Mouse (Mus musculus): ENCODE measurements around the gene Pvrig. TPM values are rescaled to one million over a fixed set of nuclear protein-coding genes. Genes with fewer than 3 reads are reported as not detected.
"Not testable (repeated sequence)": the region's sequence is repeated elsewhere in the genome, so short reads cannot be mapped to it uniquely, and the experiment has no call there.

The Pvrig gene
- polyA plus RNA-seq (2015; fragmentation: Nextera tagmentation; extraction: Ambion mirVana): 0.18 TPM in 1 of 2 replicates, not detected in the other

GRCm38 (mm10) chr5:138341661-138342060 lies at the start of gene Pvrig:
Gene Pvrig, plus strand, starts transcription at chr5:138341961.
- no peak within 1 kb of the TSS for H3K27ac ChIP-seq
- no peak within 1 kb of the TSS for H3K9ac ChIP-seq
- H3K27me3 ChIP-seq: no peaks in the 10 kb centered on the region
- H3K9me3 ChIP-seq: no peaks in the 10 kb centered on the region
- H3K36me3 ChIP-seq: no peaks in the 10 kb centered on the region
- no peak within 1 kb of the TSS for H3K4me2 ChIP-seq (replicated peaks)
- WGBS: 78% methylated on average over 2 of the region's 2 CpGs
- no peak within 1 kb of the TSS for H3K4me3 ChIP-seq
- no peak for ATAC-seq (ENCODE audit: low FRiP score, low read depth)
- H3K4me1 ChIP-seq: no peaks in the 10 kb centered on the region

DNA sequence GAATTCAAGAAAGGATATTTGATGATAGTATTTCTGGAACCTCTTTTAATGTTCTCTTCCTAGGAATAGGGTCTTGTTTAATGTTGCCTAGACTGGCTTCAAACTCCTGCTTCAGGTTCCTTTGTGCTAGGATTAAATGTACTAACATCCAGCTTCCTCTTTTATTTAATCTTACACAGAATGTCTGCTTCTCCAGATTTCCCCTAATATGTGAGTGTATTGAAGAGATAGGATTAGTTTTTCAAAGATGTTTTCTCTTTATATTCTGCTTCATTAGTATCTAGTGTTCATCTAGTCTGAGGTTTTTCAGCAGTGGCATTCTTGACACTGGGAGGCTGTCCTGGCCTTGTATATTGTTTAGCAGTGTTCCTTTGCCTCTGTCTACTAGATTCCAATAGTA lies 47.6 kb upstream of the Pvrig start:
- H3K27me3 ChIP-seq: no peaks in the 10 kb centered on the region
- H3K4me2 ChIP-seq (replicated peaks): no peak overlapping the region
- no peaks in the 10 kb centered on the region for H3K9me3 ChIP-seq
- H3K4me3 ChIP-seq: no peak overlapping the region
- no peak overlapping the region for H3K27ac ChIP-seq
- ATAC-seq (ENCODE audit: low FRiP score, low read depth): no peak
- no peaks in the 10 kb centered on the region for H3K4me1 ChIP-seq
- peaks cover 3% of the 10 kb centered on the region; the same call in 1 of the 2 replicates for H3K36me3 ChIP-seq
- H3K9ac ChIP-seq: no peak overlapping the region

DNA sequence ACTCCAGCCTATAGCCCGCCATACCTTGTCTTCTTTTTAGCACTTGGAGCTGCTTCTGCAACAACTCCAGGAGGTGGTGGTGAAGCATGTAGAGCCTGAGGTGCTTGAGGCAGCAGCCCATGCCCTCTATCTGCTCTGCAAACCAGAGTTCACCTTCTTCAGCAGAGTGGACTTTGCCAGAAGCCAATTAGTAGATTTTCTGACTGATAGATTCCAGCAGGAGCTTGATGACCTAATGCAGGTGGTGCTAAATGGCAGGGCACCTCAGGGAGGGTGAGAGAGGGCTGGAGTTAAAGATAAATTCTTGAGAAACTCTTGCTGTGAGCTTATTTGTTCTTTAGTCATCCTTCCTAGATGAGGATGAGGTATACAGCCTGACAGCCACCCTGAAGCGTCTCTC lies 42.1 kb upstream of the Pvrig start:
- no peak overlapping the region for H3K4me3 ChIP-seq

GRCm38 (mm10) chr5:138312795-138313194 lies 29.0 kb upstream of the Pvrig start:
- no peaks in the 10 kb centered on the region for H3K9me3 ChIP-seq
- ATAC-seq (ENCODE audit: low FRiP score, low read depth): no peak
- no peaks in the 10 kb centered on the region for H3K27me3 ChIP-seq
- no peak overlapping the region for H3K4me3 ChIP-seq
- H3K9ac ChIP-seq: no peak overlapping the region
- 86% methylated on average over 3 of the region's 3 CpGs for WGBS
- no peak overlapping the region for H3K27ac ChIP-seq
- no peaks in the 10 kb centered on the region for H3K4me1 ChIP-seq
- no peak overlapping the region for H3K4me2 ChIP-seq (replicated peaks)
- no peaks in the 10 kb centered on the region for H3K36me3 ChIP-seq

More for the DNA sequence above, 42.1 kb upstream of the Pvrig start:
- Histone ChIP-seq H3K4me1 (no peaks in the 10 kb centered on the region), H3K27ac (no peak overlapping the region), H3K36me3 (peaks cover 5% of the 10 kb centered on the region; the same call in 1 of the 2 replicates), H3K4me2 (replicated peaks) (no peak overlapping the region), H3K27me3 (no peaks in the 10 kb centered on the region), H3K9ac (no peak overlapping the region), H3K9me3 (no peaks in the 10 kb centered on the region)
- 75% methylated on average over 2 of the region's 2 CpGs for WGBS
- no peak for ATAC-seq (ENCODE audit: low FRiP score, low read depth)

DNA sequence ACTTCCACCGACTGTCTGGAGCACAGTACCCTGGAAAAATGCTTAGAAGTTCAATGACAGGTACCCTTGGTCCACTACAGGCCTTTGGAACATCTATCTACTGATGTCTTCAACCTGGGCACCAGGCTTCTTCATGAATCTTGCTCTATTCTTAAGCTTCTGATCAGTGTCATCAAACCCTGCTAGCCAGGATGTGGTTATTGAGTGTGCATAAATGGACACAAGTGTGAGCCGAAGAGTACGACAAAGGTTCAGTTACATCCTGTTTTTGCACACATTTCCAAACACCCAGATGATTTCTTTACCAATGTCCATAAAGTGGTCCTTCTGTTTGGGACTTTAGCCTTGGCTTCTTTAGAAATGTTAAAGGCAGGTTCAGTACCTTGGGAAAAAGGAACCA lies 1.5 kb downstream of the Pvrig start:
- no peak overlapping the region for H3K4me3 ChIP-seq
- H3K9me3 ChIP-seq: no peaks in the 10 kb centered on the region
- no peaks in the 10 kb centered on the region for H3K4me1 ChIP-seq
- 92% methylated on average over 3 of the region's 3 CpGs for whole genome bisulfite sequencing
- H3K27me3 ChIP-seq: no peaks in the 10 kb centered on the region
- no peak overlapping the region for H3K4me2 ChIP-seq (replicated peaks)
- no peak for ATAC-seq (ENCODE audit: low FRiP score, low read depth)
- no peak overlapping the region for H3K9ac ChIP-seq
- H3K36me3 ChIP-seq: no peaks in the 10 kb centered on the region
- H3K27ac ChIP-seq: no peak overlapping the region

DNA sequence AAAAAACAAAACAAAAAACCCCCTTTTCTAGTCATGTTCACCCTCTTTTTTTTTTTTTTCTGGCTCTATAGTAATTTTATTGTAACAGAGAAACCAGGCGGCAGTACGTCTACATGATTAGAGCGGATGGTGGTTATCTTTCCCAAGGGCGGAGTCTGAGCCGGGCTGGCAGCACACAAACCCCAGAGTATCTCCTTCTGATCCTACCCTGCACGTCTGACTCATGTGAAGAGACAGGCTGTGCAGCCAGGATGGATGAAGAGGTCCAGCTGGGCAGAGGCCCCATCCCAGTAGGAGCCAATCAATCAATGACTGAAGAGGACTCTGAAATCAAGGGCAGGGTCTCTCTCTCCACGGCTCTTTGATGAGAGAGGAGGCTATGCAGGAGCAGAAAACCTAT lies 21.4 kb downstream of the Pvrig start:
- not testable (repeated sequence) for H3K36me3 ChIP-seq, H3K27me3 ChIP-seq
- 86% methylated on average over 6 of the region's 7 CpGs for WGBS

DNA sequence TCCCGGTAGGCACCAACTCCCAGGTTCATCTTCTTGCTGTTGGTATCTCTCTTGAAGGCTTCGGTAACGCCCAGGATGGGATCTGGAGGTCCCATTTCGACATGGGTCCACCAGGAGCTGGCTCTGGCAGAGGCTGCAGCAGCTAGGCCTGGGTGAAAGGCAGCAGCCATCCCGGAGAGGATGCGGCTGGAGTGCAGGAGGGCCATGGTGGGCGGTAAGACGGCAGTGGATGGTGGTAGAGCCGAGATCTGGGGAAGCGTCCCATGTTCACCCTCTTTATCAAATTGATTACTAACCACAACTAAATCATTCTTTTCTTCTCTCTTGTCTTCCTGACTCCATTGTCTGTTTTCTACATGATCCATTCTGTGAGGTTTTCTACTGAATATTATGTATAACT lies 23.6 kb downstream of the Pvrig start:
- ATAC-seq (ENCODE audit: low FRiP score, low read depth); H3K4me3 ChIP-seq; H3K9me3 ChIP-seq; H3K4me1 ChIP-seq; H3K9ac ChIP-seq; H3K4me2 ChIP-seq (replicated peaks); H3K27me3 ChIP-seq; H3K27ac ChIP-seq; H3K36me3 ChIP-seq: not testable (repeated sequence)
- WGBS: 87% methylated on average over 10 of the region's 10 CpGs

More for the DNA sequence above, 21.4 kb downstream of the Pvrig start:
- not testable (repeated sequence) for H3K27ac ChIP-seq; H3K4me2 ChIP-seq (replicated peaks); H3K9ac ChIP-seq; ATAC-seq (ENCODE audit: low FRiP score, low read depth); H3K9me3 ChIP-seq; H3K4me3 ChIP-seq; H3K4me1 ChIP-seq

Other genes starting within 250 kb of the Pvrig start
- 76.5 and 77.3 TPM in 2 replicates for gene Zscan21, start 225.1 kb upstream of the Pvrig start, polyA plus RNA-seq (2015; fragmentation: Nextera tagmentation; extraction: Ambion mirVana)
- gene Zfp113, start 186.2 kb upstream of the Pvrig start, polyA plus RNA-seq (2015; fragmentation: Nextera tagmentation; extraction: Ambion mirVana): 20.3 and 23.8 TPM in 2 replicates
- gene Cops6, start 180.9 kb upstream of the Pvrig start, polyA plus RNA-seq (2015; fragmentation: Nextera tagmentation; extraction: Ambion mirVana): 362 and 367 TPM in 2 replicates
- gene Ap4m1, start 170.0 kb upstream of the Pvrig start, polyA plus RNA-seq (2015; fragmentation: Nextera tagmentation; extraction: Ambion mirVana): 32.2 and 35.8 TPM in 2 replicates
- gene Mcm7, start 169.5 kb upstream of the Pvrig start, polyA plus RNA-seq (2015; fragmentation: Nextera tagmentation; extraction: Ambion mirVana): 208 and 210 TPM in 2 replicates
- 99.2 and 106 TPM in 2 replicates for gene Taf6, start 154.5 kb upstream of the Pvrig start, polyA plus RNA-seq (2015; fragmentation: Nextera tagmentation; extraction: Ambion mirVana)
- 73.0 and 73.8 TPM in 2 replicates for gene Cnpy4, start 154.5 kb upstream of the Pvrig start, polyA plus RNA-seq (2015; fragmentation: Nextera tagmentation; extraction: Ambion mirVana)
- 10.5 and 11.3 TPM in 2 replicates for gene Mblac1, start 147.6 kb upstream of the Pvrig start, polyA plus RNA-seq (2015; fragmentation: Nextera tagmentation; extraction: Ambion mirVana)
- gene Nxpe5, start 116.1 kb upstream of the Pvrig start, polyA plus RNA-seq (2015; fragmentation: Nextera tagmentation; extraction: Ambion mirVana): not detected in 2 replicates
- gene Lamtor4, start 86.5 kb upstream of the Pvrig start, polyA plus RNA-seq (2015; fragmentation: Nextera tagmentation; extraction: Ambion mirVana): 63.5 and 64.7 TPM in 2 replicates
- gene BC037034, start 77.9 kb upstream of the Pvrig start, polyA plus RNA-seq (2015; fragmentation: Nextera tagmentation; extraction: Ambion mirVana): 4.4 and 5.2 TPM in 2 replicates
- 3.3 and 4.5 TPM in 2 replicates for gene Gal3st4, start 69.1 kb upstream of the Pvrig start, polyA plus RNA-seq (2015; fragmentation: Nextera tagmentation; extraction: Ambion mirVana)
- 0.13 and 0.29 TPM in 2 replicates for gene Gm43720, start 62.0 kb upstream of the Pvrig start, polyA plus RNA-seq (2015; fragmentation: Nextera tagmentation; extraction: Ambion mirVana)
- 52.9 and 55.6 TPM in 2 replicates for gene Gpc2, start 62.0 kb upstream of the Pvrig start, polyA plus RNA-seq (2015; fragmentation: Nextera tagmentation; extraction: Ambion mirVana)
- 8.2 and 9.4 TPM in 2 replicates for gene Stag3, start 61.7 kb upstream of the Pvrig start, polyA plus RNA-seq (2015; fragmentation: Nextera tagmentation; extraction: Ambion mirVana)
- 56.2 and 56.6 TPM in 2 replicates for gene Zfp157, start 99.5 kb downstream of the Pvrig start, polyA plus RNA-seq (2015; fragmentation: Nextera tagmentation; extraction: Ambion mirVana)
- gene 1700123K08Rik, start 222.8 kb downstream of the Pvrig start, polyA plus RNA-seq (2015; fragmentation: Nextera tagmentation; extraction: Ambion mirVana): not detected in 2 replicates